Mouse (Mus musculus) spleen, embryonic (tissue): ENCODE results near the gene Clec1b.

Source experiments
- CTCF ChIA-PET: fragments of 350-600 bp; sonication (Branson Sonifier 250); formaldehyde crosslinking; loops from one replicate; lab custom pipeline; 2022; lab: Charles Lee

Gene Clec1b

GRCm38 (mm10) chr6:129396997-129397396, at the start of gene Clec1b:
Gene Clec1b (plus strand): TSS chr6:129397297.
- CTCF ChIA-PET = no interaction called here

DNA sequence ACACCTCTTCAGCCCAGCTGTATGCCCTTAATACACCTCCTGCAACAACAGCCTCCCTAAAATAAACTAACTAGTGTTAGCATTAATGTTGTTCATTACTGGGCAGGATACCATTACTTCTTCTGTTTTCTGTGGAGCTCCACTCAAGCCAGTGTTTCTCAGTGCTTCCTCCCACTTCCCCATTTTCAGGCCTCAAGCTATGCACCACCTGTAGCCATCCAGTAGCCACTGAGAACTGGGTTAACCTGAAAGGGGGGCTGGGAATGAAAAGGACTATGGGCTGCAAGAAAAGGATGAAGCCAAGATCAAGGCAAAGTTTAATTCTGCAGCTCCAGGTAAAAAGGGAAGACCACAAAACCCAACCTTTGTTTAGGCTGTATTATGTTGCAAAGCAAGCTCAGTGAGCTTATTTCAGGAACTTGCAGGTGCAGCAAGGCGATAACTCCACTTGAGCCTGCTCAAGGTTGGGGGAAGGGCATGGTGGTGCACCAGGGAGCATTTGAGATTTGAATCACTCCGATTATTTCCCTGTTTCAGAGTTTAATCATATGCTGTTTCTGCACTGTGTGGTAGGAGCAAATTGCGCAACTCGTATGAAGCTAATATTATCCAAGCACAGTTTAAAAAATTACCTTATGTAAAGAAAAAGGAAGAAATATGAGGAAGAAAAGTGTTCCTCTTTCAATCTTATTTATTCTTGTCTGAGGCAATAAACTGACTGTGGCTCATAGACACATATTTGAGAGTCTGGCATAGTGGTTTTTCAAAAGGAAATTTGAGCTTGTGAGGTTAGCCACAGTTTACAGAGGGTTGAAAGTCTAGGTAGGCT, 47.4 kb upstream of the Clec1b start:
- CTCF ChIA-PET = interaction anchor here (0.6 to 0.8 kb wide), 2 partner anchors 77 to 82 kb away, joined by 3 to 5 read pairs; no protein-coding TSS in a partner anchor

DNA sequence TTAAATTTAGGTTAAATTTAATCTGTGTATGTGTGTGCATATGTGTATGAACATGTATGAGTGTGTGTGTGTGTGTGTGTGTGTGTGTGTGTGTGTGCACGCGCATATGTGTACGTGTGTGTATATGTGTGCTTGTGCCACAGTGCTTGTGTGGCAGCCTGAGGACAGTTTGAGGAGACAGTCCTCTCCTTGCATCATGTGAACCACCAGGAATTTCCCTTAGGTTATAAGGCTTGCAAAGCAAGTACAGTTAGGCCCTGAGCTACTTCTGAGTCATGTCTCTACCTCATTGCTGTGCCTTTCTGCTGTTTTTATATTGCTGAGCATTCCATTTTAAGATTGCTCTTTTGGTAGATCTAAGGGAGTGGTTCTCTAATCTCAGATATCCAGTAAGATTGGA, 46.0 kb upstream of the Clec1b start:
- CTCF ChIA-PET = interaction anchor here (0.9 kb wide), 1 partner anchor 11 kb away, joined by 3 read pairs; no protein-coding TSS in a partner anchor

GRCm38 (mm10) chr6:129355774-129356173, 41.3 kb upstream of the Clec1b start:
- CTCF ChIA-PET = no interaction called here

DNA sequence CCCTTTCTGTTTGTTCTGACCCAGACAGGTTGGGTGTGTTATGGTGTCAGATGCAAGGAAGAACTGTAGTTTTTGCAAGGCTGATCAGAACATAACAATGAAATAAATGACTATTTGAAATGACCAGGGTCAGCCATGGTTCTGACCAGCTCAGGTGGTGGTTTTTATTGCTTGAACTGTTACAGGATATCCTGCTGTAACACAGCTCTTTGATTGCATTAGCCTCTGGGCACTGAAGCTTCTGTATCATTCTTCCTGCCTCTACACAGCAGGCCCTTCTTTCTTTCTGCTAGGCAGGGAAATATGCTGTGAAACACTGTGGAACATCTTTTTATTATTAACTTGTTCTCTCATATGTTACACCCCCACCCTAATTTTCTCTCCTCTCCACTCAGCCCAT, 40.7 kb upstream of the Clec1b start:
- CTCF ChIA-PET = no interaction called here

- CTCF ChIA-PET = interaction anchor here (0.8 kb wide), 1 partner anchor 27 kb away, joined by 4 read pairs; no protein-coding TSS in a partner anchor
Observed at GRCm38 (mm10) chr6:129359515-129359914, 37.6 kb upstream of the Clec1b start.

DNA sequence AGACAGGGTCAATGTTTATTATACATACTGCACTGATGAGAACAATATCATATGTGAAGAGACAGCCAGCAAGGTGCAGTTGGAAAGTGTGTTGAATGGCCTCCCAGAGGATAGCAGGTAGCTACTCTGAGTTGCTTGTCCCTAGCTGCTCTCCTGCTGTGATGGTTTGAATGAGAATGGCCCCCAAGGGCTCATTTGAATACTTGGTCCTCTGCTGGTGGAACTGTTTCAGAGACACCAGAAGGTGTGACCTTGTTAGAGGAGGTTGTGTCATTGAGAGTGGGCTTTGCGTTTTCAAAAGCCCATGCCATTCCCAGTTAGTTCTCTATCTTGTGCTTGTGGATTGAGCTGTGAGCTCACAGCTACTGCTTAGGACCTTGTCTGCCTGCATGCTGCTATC, 33.2 kb upstream of the Clec1b start:
- CTCF ChIA-PET = interaction anchor here (2.3 kb wide), 1 partner anchor 29 kb away, joined by 8 read pairs; no protein-coding TSS in a partner anchor

DNA sequence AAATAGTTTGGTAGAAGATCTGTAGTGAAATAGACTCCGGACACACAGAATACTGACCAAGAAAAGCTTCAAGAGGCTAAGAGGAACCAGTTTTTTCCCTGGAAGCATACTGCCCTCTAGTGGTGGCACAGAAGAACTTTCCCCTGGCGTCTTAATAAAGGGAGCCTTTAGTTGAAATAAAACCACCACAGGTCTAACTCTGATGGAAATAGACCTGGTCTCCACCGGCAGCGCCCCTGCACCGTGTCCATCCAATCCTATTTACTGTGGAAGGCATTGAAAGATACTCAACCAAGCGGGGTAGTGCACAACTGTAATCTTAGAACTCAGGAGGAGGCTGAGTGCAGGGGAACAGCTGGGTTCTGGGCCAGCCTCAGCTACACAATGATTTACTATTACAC, 31.1 kb upstream of the Clec1b start:
- CTCF ChIA-PET = interaction anchor here (0.7 to 2.3 kb wide), 4 partner anchors 11 to 104 kb away, joined by 3 to 8 read pairs (median 4); partner anchors contain the start of gene 4922502D21Rik

DNA sequence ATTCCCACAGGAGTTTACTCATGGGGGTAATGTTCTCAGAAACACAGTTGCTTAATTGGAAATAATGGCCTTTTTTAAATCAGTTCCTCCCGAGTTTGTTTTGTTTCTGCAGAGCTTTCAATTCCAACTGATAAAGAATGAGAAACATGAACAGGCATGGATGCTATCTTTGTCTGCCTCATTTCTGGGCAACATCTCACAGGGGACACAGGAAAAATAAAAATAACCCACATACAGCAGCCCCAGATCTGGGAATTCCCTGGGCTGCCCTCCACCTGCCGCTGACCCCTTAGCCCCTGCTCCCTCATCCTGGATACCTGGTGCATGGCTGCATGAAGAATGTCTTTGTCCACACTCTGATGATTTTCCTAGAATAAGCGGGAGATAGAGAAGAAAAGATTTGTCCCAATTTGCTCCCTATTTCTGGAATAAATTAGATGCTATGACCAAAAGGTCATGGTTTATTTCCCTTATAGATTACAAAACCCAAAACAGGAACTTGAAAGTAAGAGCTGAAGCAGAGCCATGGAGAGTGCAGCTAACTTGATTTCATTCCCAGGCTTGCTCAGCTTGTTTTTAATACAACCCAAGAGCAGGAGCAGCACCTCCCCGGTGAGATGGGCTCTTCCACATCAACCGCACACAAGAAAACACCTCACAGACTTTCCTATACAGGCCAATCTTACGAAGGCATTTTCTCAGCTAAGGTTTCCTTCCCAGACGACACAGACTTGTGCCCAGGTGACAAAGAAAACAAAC, 27.5 kb upstream of the Clec1b start:
- CTCF ChIA-PET = no interaction called here

GRCm38 (mm10) chr6:129374937-129375471, 22.1 kb upstream of the Clec1b start:
- CTCF ChIA-PET = no interaction called here

DNA sequence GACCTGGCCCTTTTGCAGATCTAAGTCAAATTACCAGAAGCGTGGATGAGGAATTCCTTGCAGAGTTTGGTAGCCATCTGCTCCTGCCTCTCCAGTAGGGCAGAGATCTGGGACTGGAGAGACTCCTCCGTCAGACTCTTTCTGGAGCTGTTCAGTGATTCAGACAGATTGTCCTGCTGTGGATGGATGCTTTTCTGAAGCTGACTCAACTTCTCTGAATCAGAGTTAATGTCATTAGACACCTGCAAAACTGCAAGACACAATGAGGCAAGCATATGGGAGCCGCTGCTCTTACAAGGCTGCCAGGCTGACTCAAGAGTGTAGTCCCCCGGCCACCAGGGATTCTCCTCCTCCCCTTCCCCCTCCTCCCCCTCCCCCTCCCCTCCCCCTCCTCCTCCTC, 16.6 kb upstream of the Clec1b start:
- CTCF ChIA-PET = no interaction called here

GRCm38 (mm10) chr6:129381736-129382135, 15.4 kb upstream of the Clec1b start:
- CTCF ChIA-PET = no interaction called here

DNA sequence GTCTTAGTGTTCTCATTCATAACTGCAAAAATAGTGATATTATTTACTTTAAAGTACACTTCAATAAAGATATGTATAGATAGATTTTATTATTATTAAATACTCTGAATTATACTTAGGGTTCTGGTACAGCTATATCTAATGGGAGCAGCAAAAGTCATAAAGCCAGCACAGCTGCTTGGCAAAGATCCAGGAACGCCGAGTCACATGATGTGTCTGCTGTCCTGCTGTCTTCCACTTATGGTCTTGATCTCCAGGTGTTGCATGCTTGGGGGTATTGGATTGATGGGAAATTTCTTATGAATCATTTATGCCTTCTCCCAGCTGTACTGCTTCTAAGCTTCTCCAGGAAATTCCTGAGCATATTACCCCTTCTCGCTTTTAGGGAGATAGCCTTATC, 13.6 kb upstream of the Clec1b start:
- CTCF ChIA-PET = no interaction called here

GRCm38 (mm10) chr6:129385000-129385399, 12.1 kb upstream of the Clec1b start:
- CTCF ChIA-PET = no interaction called here

GRCm38 (mm10) chr6:129385774-129386173, 11.3 kb upstream of the Clec1b start, which contains the start of gene Clec12b:
Gene Clec12b (minus strand): TSS chr6:129385874.
- CTCF ChIA-PET = interaction anchor here (0.7 kb wide), 1 partner anchor 440 kb away, joined by 14 read pairs; no protein-coding TSS in a partner anchor

DNA sequence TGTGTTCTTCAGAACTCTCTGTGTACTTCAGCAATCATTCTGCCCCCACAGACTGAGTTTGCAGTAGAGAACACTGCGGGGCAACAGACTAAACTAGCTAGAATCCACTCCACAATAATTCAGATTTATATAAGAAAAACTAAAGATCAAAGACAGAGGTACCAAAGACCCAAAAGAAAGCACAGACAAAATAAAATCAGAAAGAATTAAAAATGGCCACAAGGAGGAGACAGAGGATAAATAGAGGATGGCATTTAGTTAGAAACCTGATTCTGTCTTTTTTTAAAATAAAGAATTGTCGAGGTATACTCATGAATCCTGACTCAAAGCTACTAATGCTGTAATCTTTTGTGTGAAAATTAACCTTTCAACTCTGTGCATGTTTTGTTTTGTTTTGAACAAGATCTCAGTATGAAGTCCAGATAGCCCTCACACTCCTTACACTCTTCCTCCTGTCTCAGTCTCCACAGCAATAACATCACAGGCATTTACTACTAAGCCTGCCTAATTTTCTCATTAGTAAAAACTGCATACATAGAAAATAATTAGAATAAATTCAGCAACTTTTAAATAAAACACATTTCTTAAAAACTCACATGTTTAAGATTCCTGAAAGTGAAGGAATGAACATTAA, 3.9 kb upstream of the Clec1b start:
- CTCF ChIA-PET = interaction anchor here (0.6 to 0.9 kb wide), 2 partner anchors 124 to 133 kb away, joined by 3 to 4 read pairs; no protein-coding TSS in a partner anchor

GRCm38 (mm10) chr6:129393732-129394131, 3.4 kb upstream of the Clec1b start:
- CTCF ChIA-PET = no interaction called here

DNA sequence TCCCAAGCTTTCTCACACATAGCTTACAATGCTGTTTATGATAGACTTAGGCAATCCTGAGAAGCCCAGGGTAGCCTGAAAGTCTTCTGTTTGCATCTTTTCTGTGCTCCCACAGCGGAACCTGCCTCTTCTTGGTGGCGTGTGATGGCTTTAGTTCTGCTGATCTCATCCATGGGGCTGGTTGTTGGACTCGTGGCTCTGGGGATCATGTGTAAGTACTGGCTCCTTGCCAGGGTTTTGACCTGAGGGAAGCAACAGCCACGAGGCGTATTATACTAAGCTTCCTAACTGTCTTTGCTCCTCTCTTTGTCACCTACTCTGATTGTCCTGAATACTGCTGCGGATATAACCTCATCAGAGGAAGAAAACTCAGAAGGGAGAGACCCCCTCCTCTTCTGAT, 2.8 kb downstream of the Clec1b start:
- CTCF ChIA-PET = no interaction called here

DNA sequence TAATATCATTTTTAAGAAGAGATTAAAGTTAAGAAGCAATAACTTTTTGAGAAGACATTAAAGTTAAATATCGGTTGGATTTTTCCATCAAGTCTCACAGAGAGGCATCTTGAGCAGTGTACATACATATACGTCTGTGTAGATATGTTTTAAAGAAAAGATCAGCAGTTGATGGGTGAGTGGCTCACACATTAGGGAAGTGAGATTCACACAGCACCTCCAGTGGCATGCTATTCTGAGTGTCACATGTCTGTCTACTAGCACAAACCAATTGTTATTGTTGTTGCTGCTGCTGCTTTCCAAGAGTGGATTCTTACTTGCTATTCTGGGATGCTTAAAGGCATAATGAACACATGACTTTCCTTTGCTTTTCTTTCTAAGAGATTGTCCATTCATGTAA, 5.3 kb downstream of the Clec1b start:
- CTCF ChIA-PET = no interaction called here

DNA sequence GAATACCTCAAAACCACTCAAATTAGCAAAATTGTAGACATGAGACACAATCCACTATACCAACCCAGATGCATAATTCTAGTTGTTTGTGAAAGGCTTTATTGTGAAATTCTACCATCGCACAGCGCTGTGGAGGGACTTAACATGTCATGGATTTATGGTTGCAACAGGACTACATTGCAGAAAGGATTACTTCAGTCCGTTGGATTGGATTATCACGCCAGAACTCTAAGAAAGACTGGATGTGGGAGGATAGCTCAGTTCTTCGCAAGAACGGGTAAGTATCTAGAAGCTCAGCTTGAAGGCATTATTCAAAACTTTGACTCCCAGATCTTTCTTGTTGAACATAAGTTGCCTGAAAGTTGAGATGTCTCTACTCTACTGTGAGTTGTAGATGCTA, 6.3 kb downstream of the Clec1b start:
- CTCF ChIA-PET = interaction anchor here (0.7 kb wide), 1 partner anchor 394 kb away, joined by 4 read pairs; no protein-coding TSS in a partner anchor

DNA sequence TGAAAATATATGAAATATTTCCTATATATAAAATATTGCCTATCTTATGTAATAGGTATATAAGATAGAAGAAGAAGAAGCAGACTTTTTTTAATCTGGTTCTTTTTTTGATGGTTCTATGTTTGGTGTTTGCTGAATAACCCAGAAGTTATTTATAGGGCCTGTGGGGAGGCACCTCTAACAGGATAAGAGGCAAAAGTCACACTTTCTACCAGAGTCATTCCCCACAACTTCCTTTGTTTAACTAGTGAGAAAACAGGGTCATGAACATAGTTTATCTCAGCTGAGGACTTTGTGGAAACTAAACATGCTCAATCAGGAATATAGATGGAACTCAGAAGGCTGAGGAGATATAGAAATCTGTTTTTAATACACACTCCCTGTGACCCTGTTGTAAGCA, 8.9 kb downstream of the Clec1b start:
- CTCF ChIA-PET = no interaction called here
